In the genomic region with DNA sequence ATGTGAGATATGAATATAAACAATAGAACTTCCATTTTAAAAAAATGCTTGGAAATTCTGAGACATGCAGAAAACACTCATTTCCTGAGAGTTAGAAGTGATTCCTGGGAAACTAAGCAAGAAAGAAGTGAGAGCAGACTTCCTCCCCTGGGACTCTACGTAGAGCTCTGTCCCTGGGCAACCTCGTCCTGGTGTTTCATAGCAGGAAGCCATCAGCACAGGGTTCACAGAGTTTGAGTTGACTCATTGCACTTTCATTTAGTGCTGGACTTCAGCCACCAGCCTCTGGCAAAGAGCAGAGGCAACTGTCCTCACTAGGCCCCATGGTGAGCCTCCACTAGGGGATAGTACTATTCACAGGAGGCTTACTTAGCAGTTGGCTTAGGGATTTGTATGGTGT, we compare ENCODE assay signal across 12 mouse cellular contexts. TPM values are rescaled to one million over a fixed set of nuclear protein-coding genes. Genes with fewer than 3 reads are reported as not detected.
DNase-seq lines count a peak whose midpoint lies in the region; ATAC-seq and TF ChIP-seq lines count a peak whose summit lies in the region.
"Had no signal": no experiment of that assay in that cellular context is flagged by ENCODE, and none has a peak within 500 bp of the region (broad histone marks: within the 10 kb centered on the region; RNA-seq: fewer than 3 reads in every experiment).

No protein-coding gene starts in this region.

- ATAC-seq in midbrain, embryonic 13.5 days = no peak

- no peaks in the 10 kb centered on the region for H3K9me3 ChIP-seq in midbrain, embryonic 10.5 days (replicated peaks)
- no peaks in the 10 kb centered on the region for H3K9me3 ChIP-seq in midbrain, embryonic 13.5 days
- H3K9me3 ChIP-seq: midbrain, embryonic 12.5 days had no signal

- 81% methylated on average over 2 of the region's 2 CpGs for WGBS in midbrain, embryonic 10.5 days
- 90% methylated on average over 2 of the region's 2 CpGs for WGBS in midbrain, embryonic 13.5 days

- H3K4me1 ChIP-seq in midbrain, embryonic 10.5 days = peaks cover 28% of the 10 kb centered on the region
- peaks cover 16% of the 10 kb centered on the region for H3K4me1 ChIP-seq in midbrain, embryonic 13.5 days (replicated peaks)

- no peak overlapping the region for H3K4me3 ChIP-seq in midbrain, embryonic 10.5 days
- no peak overlapping the region for H3K4me3 ChIP-seq in midbrain, embryonic 13.5 days (replicated peaks)
- H3K4me3 ChIP-seq in left cerebral cortex, adult 2 months = no peak overlapping the region
- H3K4me3 ChIP-seq: midbrain, embryonic 12.5 days had no signal

- intact Hi-C loops in left cerebral cortex, adult 2 months (cut with DNase I) = no loop called here

- H3K4me2 ChIP-seq in midbrain, embryonic 13.5 days (replicated peaks) = no peak overlapping the region
- H3K4me2 ChIP-seq: hindbrain, embryonic 14.5 days; midbrain, embryonic 12.5 days had no signal

- no peaks in the 10 kb centered on the region for H3K27me3 ChIP-seq in midbrain, embryonic 10.5 days (ENCODE audit: low read depth, poor library complexity, severe bottlenecking)
- H3K27me3 ChIP-seq in midbrain, embryonic 13.5 days = no peaks in the 10 kb centered on the region
- H3K27me3 ChIP-seq: midbrain, embryonic 12.5 days had no signal

- peak overlapping the region; percentile 52; the same call in 1 of the 2 replicates for H3K27ac ChIP-seq in midbrain, embryonic 10.5 days (replicated peaks)
- H3K27ac ChIP-seq in midbrain, embryonic 13.5 days = no peak overlapping the region
- H3K27ac ChIP-seq in left cerebral cortex, adult 2 months = no peak overlapping the region
- H3K27ac ChIP-seq: hindbrain, embryonic 14.5 days; midbrain, embryonic 12.5 days had no signal

- H3K36me3 ChIP-seq in midbrain, embryonic 10.5 days = peaks cover 1% of the 10 kb centered on the region; the same call in 1 of the 2 replicates
- no peaks in the 10 kb centered on the region for H3K36me3 ChIP-seq in midbrain, embryonic 13.5 days
- H3K36me3 ChIP-seq: midbrain, embryonic 12.5 days had no signal

- no peak for DNase-seq in midbrain, embryonic 10.5 days (ENCODE audit: low spot score)
- DNase-seq in heart, adult 8-10 months (ENCODE audit: low spot score) = peak; percentile 79
- peak; percentile 78 to 84 for DNase-seq in kidney, postnatal 36 days
- peak; percentile 86 for DNase-seq in skeletal muscle tissue, adult 2 months (ENCODE audit: low read depth, low spot score)
- no peak for DNase-seq in spleen, adult 12 weeks (ENCODE audit: low spot score)
- no peak for DNase-seq in right cerebral cortex, postnatal 10 days (ENCODE audit: low spot score in 2 of 2)
- DNase-seq in left cerebral cortex, adult 2 months (ENCODE audit: extremely low spot score in 1 of 2, low spot score in 2 of 2) = no peak
- DNase-seq: cerebellum, adult 9-10 months had no signal

- TF ChIP-seq CTCF in left cerebral cortex, adult 2 months (IDR thresholded peaks at IDR 0.05) = no peak

- no peak overlapping the region for H3K9ac ChIP-seq in midbrain, embryonic 13.5 days (replicated peaks)
- H3K9ac ChIP-seq: hindbrain, embryonic 14.5 days; midbrain, embryonic 12.5 days had no signal

RNA-seq across cellular contexts. Expression of a gene that starts 19.0 kb away (rescaled TPM):
- polyA plus RNA-seq in midbrain, embryonic 10.5 days (2016; fragmentation: Nextera tagmentation; extraction: Ambion mirVana) = 0.32 TPM in 1 of 2 replicates, not detected in the other
- polyA plus RNA-seq in midbrain, embryonic 13.5 days (2015; fragmentation: Nextera tagmentation; extraction: Ambion mirVana) = 0.19 and 0.49 TPM in 2 replicates
- total RNA-seq in heart, adult 8-10 months (2022) = not detected
- total RNA-seq in left cerebral cortex, adult 2 months (2021) = not detected
- total RNA-seq: ES-E14 had no signal
- polyA plus RNA-seq: hindbrain, embryonic 14.5 days; midbrain, embryonic 12.5 days had no signal

RNA-seq across cellular contexts. Expression of a gene that starts 24.9 kb away (rescaled TPM):
- polyA plus RNA-seq in midbrain, embryonic 10.5 days (2016; fragmentation: Nextera tagmentation; extraction: Ambion mirVana) = 22.1 and 24.7 TPM in 2 replicates
- 4.8 and 5.4 TPM in 2 replicates for polyA plus RNA-seq in midbrain, embryonic 13.5 days (2015; fragmentation: Nextera tagmentation; extraction: Ambion mirVana)
- total RNA-seq in heart, adult 8-10 months (2022) = 10 to 100 TPM; 60.6 to 71.4 (median 66.2) TPM
- under 1 TPM in 1 of 2 experiments, not detected in 1; 0.14 TPM for total RNA-seq in left cerebral cortex, adult 2 months (2021)

RNA-seq across cellular contexts. Expression of a gene that starts 26.7 kb away (rescaled TPM):
- polyA plus RNA-seq in midbrain, embryonic 10.5 days (2016; fragmentation: Nextera tagmentation; extraction: Ambion mirVana) = not detected in 2 replicates
- polyA plus RNA-seq in midbrain, embryonic 13.5 days (2015; fragmentation: Nextera tagmentation; extraction: Ambion mirVana) = not detected in 2 replicates
- not detected for total RNA-seq in heart, adult 8-10 months (2022)
- total RNA-seq in left cerebral cortex, adult 2 months (2021) = not detected
- total RNA-seq: ES-E14 had no signal
- polyA plus RNA-seq: hindbrain, embryonic 14.5 days; midbrain, embryonic 12.5 days had no signal

Comparison
In these comparisons a context has a peak if more than half of its experiments do, and no peak if none do; other contexts are left out.
1. DNase-seq: peak in heart, adult 8-10 months (single experiment), kidney, postnatal 36 days (2 of 2) and skeletal muscle tissue, adult 2 months (single experiment); none in midbrain, embryonic 10.5 days (single experiment), spleen, adult 12 weeks (single experiment), right cerebral cortex, postnatal 10 days (0 of 2) and left cerebral cortex, adult 2 months (0 of 2).
2. RNA of a gene that starts 24.9 kb away (total RNA-seq): 60.6 to 71.4 TPM in heart, adult 8-10 months; 0.14 TPM in left cerebral cortex, adult 2 months; every median in the first group is over 10 times any median in the second.